Mouse (Mus musculus) inflammation-experienced regulatory T-cells, adult 6 months (primary cell): ENCODE measurements around the gene Aoc3. TPM values are rescaled to one million over a fixed set of nuclear protein-coding genes. Genes with fewer than 3 reads are reported as not detected.
"Not testable (repeated sequence)": the region's sequence is repeated elsewhere in the genome, so short reads cannot be mapped to it uniquely, and the experiment has no call there.

Source experiments
- ATAC-seq: one replicate; pipeline ENCODE4 v1.8.0; 2017
- polyA plus RNA-seq, 3 experiments: library from polyadenylated mRNA; unstranded; fragments of 100-300 nt; shearing (Covaris generic); gene quantifications; one replicate each; pipeline ENCODE4 v1.2.1; 2017

The Aoc3 gene
- polyA plus RNA-seq, 3 experiments from 2014 or later = not detected

DNA sequence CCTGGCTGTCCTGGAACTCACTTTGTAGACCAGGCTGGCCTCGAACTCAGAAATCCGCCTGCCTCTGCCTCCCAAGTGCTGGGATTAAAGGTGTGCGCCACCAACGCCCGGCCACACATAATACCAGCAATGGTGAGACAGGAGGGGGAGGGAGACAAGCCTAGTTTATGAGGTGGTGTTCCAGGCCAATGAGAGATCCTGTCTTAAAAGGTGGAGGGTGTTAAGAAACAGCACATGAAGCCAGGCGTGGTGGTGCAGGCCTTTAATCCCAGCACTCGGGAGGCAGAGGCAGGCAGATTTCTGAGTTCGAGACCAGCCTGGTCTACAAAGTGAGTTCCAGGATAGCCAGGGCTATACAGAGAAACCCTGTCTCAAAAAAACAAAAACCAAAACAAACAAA, 47.8 kb downstream of the Aoc3 start:
- not testable (repeated sequence) for ATAC-seq

DNA sequence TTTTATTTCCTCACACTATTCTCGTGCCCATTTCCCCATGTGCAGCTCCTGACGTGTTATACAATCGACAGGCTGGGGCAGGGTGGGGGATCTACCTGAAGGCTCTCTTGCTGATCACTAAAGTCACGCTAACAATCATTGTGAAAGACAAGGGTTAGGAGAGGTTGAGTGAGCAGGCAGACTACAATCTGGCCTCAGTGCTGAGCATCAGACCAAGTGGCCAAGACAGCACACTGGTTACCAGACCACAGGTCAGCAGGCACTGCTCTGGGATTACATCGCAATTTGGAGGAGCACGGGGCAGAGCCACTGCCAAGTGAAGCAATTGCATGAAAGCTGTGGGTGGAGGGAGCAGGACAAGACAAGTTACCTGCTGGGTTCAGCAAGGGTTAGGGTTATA, 48.5 kb downstream of the Aoc3 start:
- ATAC-seq = no peak

GRCm38 (mm10) chr11:101381817-101382216, 51.4 kb downstream of the Aoc3 start:
- ATAC-seq = no peak

Other genes with a start within 250 kb of the Aoc3 start
- gene Coasy, start 248.0 kb upstream of the Aoc3 start, polyA plus RNA-seq = 10 to 100 TPM; 16.5 to 21.0 (median 18.2) TPM
- gene Mlx, start 243.3 kb upstream of the Aoc3 start, polyA plus RNA-seq = 10 to 100 TPM; 61.9 to 74.3 (median 66.5) TPM
- 10 to 100 TPM in 1 of 3 experiments, 1 to 10 TPM in 2; 7.7 to 19.7 (median 10.0) TPM for gene Psmc3ip, start 235.2 kb upstream of the Aoc3 start, polyA plus RNA-seq
- 10 to 100 TPM; 15.1 to 26.8 (median 21.4) TPM for gene Retreg3, start 210.7 kb upstream of the Aoc3 start, polyA plus RNA-seq
- 10 to 100 TPM; 24.7 to 32.4 (median 24.7) TPM for gene Tubg1, start 210.7 kb upstream of the Aoc3 start, polyA plus RNA-seq
- 1 to 10 TPM; 1.2 to 1.8 (median 1.5) TPM for gene Tubg2, start 174.7 kb upstream of the Aoc3 start, polyA plus RNA-seq
- under 1 TPM in 2 of 3 experiments, not detected in 1; 0.09 to 0.15 TPM for gene Cntnap1, start 160.1 kb upstream of the Aoc3 start, polyA plus RNA-seq
- gene Plekhh3, start 159.3 kb upstream of the Aoc3 start, polyA plus RNA-seq = not detected
- gene Ccr10, start 155.2 kb upstream of the Aoc3 start, polyA plus RNA-seq = under 1 TPM in 2 of 3 experiments, not detected in 1; 0.33 to 0.55 TPM
- gene Ezh1, start 104.1 kb upstream of the Aoc3 start, polyA plus RNA-seq = 10 to 100 TPM; 38.0 to 70.6 (median 62.7) TPM
- not detected for gene Ramp2, start 84.6 kb upstream of the Aoc3 start, polyA plus RNA-seq
- 100 to 1,000 TPM; 134 to 144 (median 138) TPM for gene Vps25, start 76.9 kb upstream of the Aoc3 start, polyA plus RNA-seq
- 1 to 10 TPM in 1 of 3 experiments, under 1 TPM in 1, not detected in 1; 0.75 to 2.9 TPM for gene Wnk4, start 70.0 kb upstream of the Aoc3 start, polyA plus RNA-seq
- 1 to 10 TPM in 1 of 3 experiments, under 1 TPM in 2; 0.63 to 1.2 (median 0.71) TPM for gene Cntd1, start 51.6 kb upstream of the Aoc3 start, polyA plus RNA-seq
- gene Coa3, start 51.5 kb upstream of the Aoc3 start, polyA plus RNA-seq = 100 to 1,000 TPM; 129 to 132 (median 131) TPM
- 10 to 100 TPM; 62.1 to 87.3 (median 74.1) TPM for gene Becn1, start 28.3 kb upstream of the Aoc3 start, polyA plus RNA-seq
- 10 to 100 TPM; 25.8 to 37.6 (median 36.8) TPM for gene Psme3, start 14.4 kb upstream of the Aoc3 start, polyA plus RNA-seq
- gene Aoc2, start 5.5 kb upstream of the Aoc3 start, polyA plus RNA-seq = 10 to 100 TPM in 1 of 3 experiments, 1 to 10 TPM in 2; 2.5 to 12.3 (median 4.9) TPM
- not detected for gene G6pc, start 37.0 kb downstream of the Aoc3 start, polyA plus RNA-seq
- 10 to 100 TPM; 34.2 to 43.2 (median 40.5) TPM for gene Aarsd1, start 87.0 kb downstream of the Aoc3 start, polyA plus RNA-seq
- 1 to 10 TPM in 1 of 3 experiments, under 1 TPM in 2; 0.46 to 1.3 (median 0.57) TPM for gene Gm27029, start 94.2 kb downstream of the Aoc3 start, polyA plus RNA-seq
- 1 to 10 TPM; 6.7 to 7.2 (median 6.9) TPM for gene Rundc1, start 94.5 kb downstream of the Aoc3 start, polyA plus RNA-seq
- gene Ptges3l, start 94.7 kb downstream of the Aoc3 start, polyA plus RNA-seq = 1 to 10 TPM; 1.6 to 2.2 (median 2.1) TPM
- 100 to 1,000 TPM; 523 to 733 (median 603) TPM for gene Rpl27, start 111.7 kb downstream of the Aoc3 start, polyA plus RNA-seq
- 100 to 1,000 TPM; 143 to 171 (median 153) TPM for gene Ifi35, start 117.8 kb downstream of the Aoc3 start, polyA plus RNA-seq
- not detected for gene Rnd2, start 134.4 kb downstream of the Aoc3 start, polyA plus RNA-seq
- gene Vat1, start 135.6 kb downstream of the Aoc3 start, polyA plus RNA-seq = 1 to 10 TPM; 1.7 to 2.5 (median 1.9) TPM
- 10 to 100 TPM in 1 of 3 experiments, 1 to 10 TPM in 2; 2.8 to 13.3 (median 3.8) TPM for gene Brca1, start 221.3 kb downstream of the Aoc3 start, polyA plus RNA-seq
- 10 to 100 TPM; 53.2 to 76.6 (median 56.5) TPM for gene Nbr1, start 221.5 kb downstream of the Aoc3 start, polyA plus RNA-seq